Mouse (Mus musculus) hindbrain, embryonic 14.5 days (tissue): ENCODE results near the gene Cdkn2aip. TPM values are rescaled to one million over a fixed set of nuclear protein-coding genes. Genes with fewer than 3 reads are reported as not detected.

Experiments used
- ATAC-seq: fragments of 200-750 bp; cut with Nextera tagmentation; 2 replicates; pipeline ENCODE4 v1.8.0; 2017; ENCODE audit warnings: moderate number of reproducible peaks, mild to moderate bottlenecking, moderate TSS enrichment, moderate library complexity; ENCODE audit not compliant: low FRiP score
- DNase-seq: peaks from one replicate; pipeline ENCODE4 v3.0.0-alpha.2; 2015; ENCODE audit warnings: low spot score
- H3K27ac ChIP-seq: fragments of 300-500 bp; sonication (generic); 2 replicates; pipeline ENCODE4 v1.5.1; 2014; ENCODE audit warnings: mild to moderate bottlenecking, moderate library complexity
- H3K27me3 ChIP-seq: fragments of 300-500 bp; sonication (generic); 2 replicates; pipeline ENCODE4 v1.6.1; 2014; ENCODE audit warnings: mild to moderate bottlenecking, low read length, mixed read lengths; ENCODE audit not compliant: control insufficient read depth, insufficient read depth
- H3K36me3 ChIP-seq: fragments of 300-500 bp; sonication (generic); replicated peaks from 2 replicates; pipeline ENCODE4 v1.6.1; 2014; ENCODE audit not compliant: control insufficient read depth, insufficient read depth
- H3K4me1 ChIP-seq: fragments of 300-500 bp; sonication (generic); replicated peaks from 2 replicates; pipeline ENCODE4 v1.6.1; 2014; ENCODE audit warnings: antibody characterized with exemption, low read length, mixed read lengths; ENCODE audit not compliant: control insufficient read depth, insufficient read depth
- H3K4me2 ChIP-seq: fragments of 300-500 bp; sonication (generic); replicated peaks from 2 replicates; pipeline ENCODE4 v1.6.1; 2014; ENCODE audit warnings: mild to moderate bottlenecking, moderate library complexity
- H3K4me3 ChIP-seq: fragments of 300-500 bp; sonication (generic); replicated peaks from 2 replicates; pipeline ENCODE4 v1.5.1; 2014; ENCODE audit warnings: mild to moderate bottlenecking, low read length
- H3K9ac ChIP-seq: fragments of 300-500 bp; sonication (generic); 2 replicates; pipeline ENCODE4 v1.6.1; 2014
- H3K9me3 ChIP-seq: fragments of 300-500 bp; sonication (generic); 2 replicates; pipeline ENCODE4 v1.6.1; 2016; ENCODE audit warnings: low read length; ENCODE audit not compliant: control insufficient read depth
- WGBS: fragments of 180-500 bp; shearing (Covaris S2); extraction: QIAGEN DNeasy Blood & Tissue Kit; methylation state at CpG from one replicate; pipeline ENCODE4 v1.1.7; 2014; 5-methylcytosine and 5-hydroxymethylcytosine counted together
- polyA plus RNA-seq: library from polyadenylated mRNA; unstranded; fragments of >200 nt; fragmentation: Nextera tagmentation; extraction: Ambion mirVana; gene quantifications from 2 replicates; pipeline ENCODE4 v1.2.1, GENCODE M21; 2014

The Cdkn2aip gene
- polyA plus RNA-seq, 1 experiment from 2014 or later = 34.6 TPM

DNA sequence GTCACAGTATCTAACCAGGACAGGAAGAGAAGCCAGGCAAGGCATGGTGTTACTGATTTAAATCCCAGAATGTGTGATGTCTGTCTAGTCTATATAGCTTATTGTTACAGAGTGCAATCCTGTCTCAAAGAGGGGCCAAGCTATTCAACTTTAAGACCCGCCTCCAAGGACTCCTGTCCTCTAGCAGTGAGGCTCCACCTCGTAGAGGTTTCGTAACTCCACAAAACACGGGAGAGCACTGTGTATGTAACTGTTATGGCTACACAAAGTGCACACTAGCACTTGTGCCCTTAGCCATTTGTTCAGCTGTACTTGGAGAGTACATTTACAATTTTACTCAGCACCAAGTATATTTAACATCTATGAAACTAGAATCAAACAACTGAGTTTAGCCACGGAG lies 5.6 kb downstream of the Cdkn2aip start:
- H3K27ac ChIP-seq = no peak overlapping the region
- H3K9me3 ChIP-seq = no peaks in the 10 kb centered on the region
- H3K9ac ChIP-seq = no peak overlapping the region
- ATAC-seq (no peak), DNase-seq (no peak)
- H3K4me3 ChIP-seq = no peak overlapping the region
- H3K27me3 ChIP-seq = no peaks in the 10 kb centered on the region
- WGBS = 86% methylated on average over 5 of the region's 5 CpGs
- H3K36me3 ChIP-seq = peaks cover 28% of the 10 kb centered on the region
- H3K4me2 ChIP-seq = no peak overlapping the region
- peaks cover 15% of the 10 kb centered on the region for H3K4me1 ChIP-seq

DNA sequence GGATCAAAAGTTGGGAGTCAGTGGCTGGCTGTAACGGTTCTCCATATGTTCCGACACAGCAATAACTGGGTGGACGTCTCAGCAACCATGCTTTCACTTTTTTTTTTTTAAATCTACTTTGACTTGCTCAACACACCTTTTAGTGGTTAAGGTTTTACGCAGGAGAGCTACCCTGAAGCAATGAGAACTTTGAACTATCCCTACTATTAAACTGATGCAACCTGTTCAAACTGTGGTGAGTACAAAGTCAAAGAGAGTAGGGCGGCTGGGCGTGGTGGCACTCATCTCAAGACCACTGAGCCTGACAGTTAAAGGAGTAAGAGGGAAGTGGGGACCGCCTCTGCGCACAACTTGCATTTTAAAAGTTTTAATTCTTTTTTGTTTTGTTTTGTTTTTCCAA lies 7.0 kb downstream of the Cdkn2aip start:
- Histone ChIP-seq H3K4me1 (peaks cover 4% of the 10 kb centered on the region; the same call in 1 of the 2 replicates), H3K9me3 (no peaks in the 10 kb centered on the region), H3K9ac (no peak overlapping the region), H3K4me3 (no peak overlapping the region), H3K4me2 (no peak overlapping the region), H3K36me3 (peaks cover 25% of the 10 kb centered on the region), H3K27me3 (no peaks in the 10 kb centered on the region), H3K27ac (no peak overlapping the region)
- no peak for DNase-seq
- WGBS = 96% methylated on average over 8 of the region's 8 CpGs
- ATAC-seq = no peak

DNA sequence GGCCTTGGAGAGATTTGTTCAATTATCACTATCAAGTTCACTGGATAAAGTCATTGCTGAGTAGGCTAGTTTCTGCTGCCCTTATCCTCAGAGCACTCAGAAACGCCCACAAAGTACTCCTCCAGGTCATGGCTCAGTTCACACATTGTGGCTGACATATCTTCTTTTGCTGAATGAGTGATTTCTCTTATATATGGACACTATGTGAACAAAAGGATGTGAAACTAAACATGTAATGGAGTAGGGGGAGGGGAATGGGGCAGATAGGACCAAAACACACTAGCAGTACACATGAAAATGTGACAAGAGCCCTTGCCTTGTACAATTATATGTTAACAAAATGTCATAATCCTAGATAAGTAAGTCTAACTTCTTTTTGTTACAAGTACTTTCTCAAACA lies 11.4 kb downstream of the Cdkn2aip start:
- Histone ChIP-seq H3K27me3 (no peaks in the 10 kb centered on the region), H3K4me3 (no peak overlapping the region), H3K9ac (no peak overlapping the region), H3K4me1 (no peaks in the 10 kb centered on the region), H3K36me3 (peaks cover 6% of the 10 kb centered on the region), H3K4me2 (no peak overlapping the region), H3K9me3 (no peaks in the 10 kb centered on the region), H3K27ac (no peak overlapping the region)
- 56% methylated on average over 1 of the region's 1 CpGs for WGBS
- DNase-seq (no peak), ATAC-seq (no peak)

DNA sequence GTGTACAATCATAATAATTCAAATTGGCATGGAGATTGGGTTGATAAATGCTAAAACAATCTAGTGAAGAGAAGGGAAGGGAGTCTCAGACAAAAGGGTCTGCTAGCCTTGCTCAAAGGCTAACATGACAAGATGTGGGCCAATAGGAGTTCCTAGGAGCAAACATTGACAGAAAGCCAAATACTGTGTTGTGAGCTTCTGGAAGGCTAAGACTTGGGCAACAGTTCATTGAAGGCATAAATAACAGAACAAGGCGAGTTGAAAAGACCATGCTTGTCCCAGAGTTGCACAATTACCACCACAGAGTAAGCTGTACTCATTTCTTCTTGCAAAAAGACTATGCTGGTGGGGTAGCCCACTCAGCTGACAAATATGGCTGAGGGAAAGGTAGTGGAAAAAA lies 16.0 kb downstream of the Cdkn2aip start:
- no peak overlapping the region for H3K27ac ChIP-seq
- 78% methylated on average over 1 of the region's 1 CpGs for WGBS
- ATAC-seq (no peak), DNase-seq (no peak)
- H3K27me3 ChIP-seq = no peaks in the 10 kb centered on the region
- no peak overlapping the region for H3K9ac ChIP-seq
- H3K4me2 ChIP-seq = no peak overlapping the region
- no peaks in the 10 kb centered on the region for H3K4me1 ChIP-seq
- no peak overlapping the region for H3K4me3 ChIP-seq
- no peaks in the 10 kb centered on the region for H3K36me3 ChIP-seq
- no peaks in the 10 kb centered on the region for H3K9me3 ChIP-seq

DNA sequence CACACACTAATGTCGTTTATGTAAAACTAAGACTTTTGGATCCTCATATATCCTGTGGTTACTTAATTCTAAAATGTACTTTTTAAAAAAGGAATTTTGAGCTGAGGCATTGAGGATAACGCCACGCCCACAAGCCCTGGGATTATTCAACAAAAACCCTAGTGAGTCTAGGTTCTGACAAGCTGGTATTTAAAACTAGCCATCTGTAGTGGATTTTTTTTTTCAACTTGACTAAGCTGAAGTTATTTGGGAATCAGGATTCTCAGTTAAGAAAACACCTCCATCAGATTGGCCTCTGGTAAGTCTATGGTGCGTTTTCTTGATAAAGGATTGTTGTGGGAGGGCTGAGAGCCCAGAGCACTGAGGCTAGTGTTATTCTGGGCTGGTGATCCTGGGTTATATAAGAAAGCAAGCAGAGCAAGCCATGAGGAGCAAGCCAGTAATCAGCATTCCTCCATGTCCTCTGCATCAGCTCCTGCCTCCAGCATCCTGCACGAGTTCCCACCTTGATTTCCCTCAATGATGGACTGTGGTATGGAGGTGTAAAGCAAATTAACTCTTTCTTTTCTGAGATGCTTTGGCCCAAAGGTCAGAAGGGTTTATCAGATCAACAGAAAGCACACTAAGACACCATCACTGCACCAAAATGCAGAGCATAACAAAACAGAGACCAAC lies 18.2 kb downstream of the Cdkn2aip start:
- H3K27ac ChIP-seq = no peak overlapping the region
- 87% methylated on average over 5 of the region's 5 CpGs for WGBS
- ATAC-seq = no peak

DNA sequence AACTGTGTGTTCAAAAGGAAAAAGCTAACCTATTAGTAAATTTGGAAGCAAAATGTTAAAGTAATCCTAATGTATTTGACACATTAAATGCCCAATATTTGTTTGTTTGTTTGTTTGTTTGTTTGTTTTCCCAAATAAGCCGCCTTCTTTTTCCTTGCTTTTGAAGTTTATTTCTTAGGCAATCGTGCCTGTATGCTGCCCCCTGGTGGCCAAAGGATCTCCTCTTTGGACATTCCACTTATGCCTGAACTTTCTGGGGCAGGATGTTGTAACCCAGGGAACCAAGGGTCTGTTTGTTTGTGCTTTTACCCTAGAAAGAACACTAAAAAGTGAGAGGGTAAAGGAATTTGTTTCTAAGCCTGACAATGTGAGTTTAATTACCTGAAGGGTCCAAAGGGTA lies 20.6 kb downstream of the Cdkn2aip start:
- no peak overlapping the region for H3K4me2 ChIP-seq
- no peaks in the 10 kb centered on the region; the same call in 1 of the 2 replicates for H3K27me3 ChIP-seq
- H3K27ac ChIP-seq = no peak overlapping the region
- H3K9me3 ChIP-seq = 0 out of 2 replicates have a peak, but pooled peaks cover 4% of the 10 kb centered on the region
- WGBS = 16% methylated on average over 2 of the region's 2 CpGs
- no peak overlapping the region for H3K4me3 ChIP-seq
- DNase-seq (peak; percentile 87), ATAC-seq (no peak)
- no peak overlapping the region for H3K9ac ChIP-seq
- H3K4me1 ChIP-seq = no peaks in the 10 kb centered on the region
- no peaks in the 10 kb centered on the region for H3K36me3 ChIP-seq

More for the DNA sequence above, 18.2 kb downstream of the Cdkn2aip start:
- Histone ChIP-seq H3K36me3 (no peaks in the 10 kb centered on the region), H3K9me3 (no peaks in the 10 kb centered on the region), H3K4me2 (no peak overlapping the region), H3K4me1 (no peaks in the 10 kb centered on the region), H3K4me3 (no peak overlapping the region), H3K9ac (no peak overlapping the region), H3K27me3 (no peaks in the 10 kb centered on the region)
- DNase-seq = no peak

DNA sequence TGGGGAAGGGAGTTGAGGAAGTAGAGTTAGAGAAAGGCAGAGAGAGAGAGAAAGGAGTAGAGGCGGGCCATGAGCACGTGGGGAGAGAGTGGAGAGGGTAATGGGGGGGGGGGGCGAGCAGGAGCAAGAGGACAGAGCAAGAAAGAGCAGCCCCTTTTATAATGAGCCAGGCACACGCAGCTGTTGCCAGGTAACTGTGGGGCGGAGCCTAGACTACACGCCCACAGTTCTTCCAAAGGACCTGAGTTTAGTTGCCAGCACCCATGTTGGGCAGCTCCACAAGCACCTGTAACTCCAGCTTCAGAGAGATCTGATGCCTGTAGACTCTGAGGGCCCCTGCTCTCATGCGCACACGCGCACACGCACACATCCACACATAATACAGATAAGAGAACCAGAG lies 21.9 kb downstream of the Cdkn2aip start:
- H3K27me3 ChIP-seq = no peaks in the 10 kb centered on the region; the same call in 1 of the 2 replicates
- no peak overlapping the region for H3K4me3 ChIP-seq
- H3K4me2 ChIP-seq = no peak overlapping the region
- no peaks in the 10 kb centered on the region for H3K36me3 ChIP-seq
- DNase-seq = no peak
- 0 out of 2 replicates have a peak, but pooled peaks cover 4% of the 10 kb centered on the region for H3K9me3 ChIP-seq
- no peaks in the 10 kb centered on the region for H3K4me1 ChIP-seq
- no peak overlapping the region for H3K9ac ChIP-seq
- H3K27ac ChIP-seq = no peak overlapping the region
- no peak; the same call in 1 of the 2 replicates for ATAC-seq
- WGBS = 72% methylated on average over 9 of the region's 10 CpGs

DNA sequence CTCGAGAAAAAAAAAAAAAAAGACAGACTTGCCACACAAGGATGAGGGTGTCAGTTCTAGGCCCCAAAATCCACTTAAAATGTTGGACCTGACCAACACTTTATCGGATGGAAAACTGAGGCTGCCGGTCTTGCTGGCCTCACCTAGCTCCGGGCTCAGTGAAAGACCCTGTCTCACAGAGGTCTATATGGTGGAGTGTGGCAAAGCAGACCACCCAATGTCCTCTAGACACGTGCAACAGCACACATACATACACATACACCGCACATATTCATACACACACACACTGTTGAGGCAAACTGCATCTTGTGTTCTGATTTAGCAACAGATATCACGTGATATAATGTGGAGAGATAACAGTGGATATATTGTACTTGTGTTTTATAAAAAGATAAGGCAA lies 22.4 kb downstream of the Cdkn2aip start:
- Histone ChIP-seq H3K27ac (no peak overlapping the region), H3K27me3 (no peaks in the 10 kb centered on the region; the same call in 1 of the 2 replicates), H3K4me2 (peak overlapping the region; percentile 45; the same call in 1 of the 2 replicates), H3K4me3 (no peak overlapping the region), H3K9me3 (0 out of 2 replicates have a peak, but pooled peaks cover 4% of the 10 kb centered on the region), H3K4me1 (no peaks in the 10 kb centered on the region), H3K9ac (no peak overlapping the region), H3K36me3 (no peaks in the 10 kb centered on the region)
- WGBS = 35% methylated on average over 7 of the region's 7 CpGs
- DNase-seq (no peak), ATAC-seq (no peak)

DNA sequence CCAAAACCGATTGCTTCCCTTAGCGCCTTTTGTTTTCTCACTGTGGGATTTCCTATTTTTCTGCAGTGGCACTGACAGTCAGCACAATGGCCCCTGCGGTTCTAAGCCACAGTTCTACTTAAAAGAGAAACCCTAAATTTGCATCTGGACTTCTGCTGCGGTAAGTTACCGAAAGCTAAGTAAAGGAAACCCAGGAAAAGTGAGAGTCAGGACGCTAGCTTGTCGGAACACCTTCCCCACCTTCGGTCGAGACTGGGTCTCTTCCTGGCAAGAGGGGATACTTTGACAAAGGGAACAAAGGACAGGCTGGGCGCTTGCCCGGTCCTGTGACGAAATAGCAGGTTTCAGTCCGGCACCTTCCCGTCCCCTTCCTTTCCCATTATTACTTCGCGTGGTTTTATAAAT lies 23.1 kb downstream of the Cdkn2aip start:
- H3K9ac ChIP-seq = no peak overlapping the region
- peak overlapping the region; percentile 45 for H3K4me2 ChIP-seq
- ATAC-seq = no peak
- H3K4me3 ChIP-seq = peak overlapping the region; percentile 8; the same call in 1 of the 2 replicates
- 1% methylated on average over 16 of the region's 16 CpGs for WGBS
- no peak for DNase-seq
- no peaks in the 10 kb centered on the region for H3K36me3 ChIP-seq
- no peaks in the 10 kb centered on the region; the same call in 1 of the 2 replicates for H3K27me3 ChIP-seq
- no peaks in the 10 kb centered on the region for H3K4me1 ChIP-seq
- 0 out of 2 replicates have a peak, but pooled peaks cover 4% of the 10 kb centered on the region for H3K9me3 ChIP-seq
- no peak overlapping the region for H3K27ac ChIP-seq
